Mouse (Mus musculus) myocyte (in vitro differentiated cells): ENCODE measurements around the gene Tet3. TPM values are rescaled to one million over a fixed set of nuclear protein-coding genes. Genes with fewer than 3 reads are reported as not detected.
A peak's percentile ranks its signal among the peaks of the same experiment; 100 is the strongest.
"Not testable (repeated sequence)": the region's sequence is repeated elsewhere in the genome, so short reads cannot be mapped to it uniquely, and the experiment has no call there.

ENCODE experiments used
- H3K27me3 ChIP-seq: one replicate; pipeline ENCODE4 v1.6.1; 2011; ENCODE audit not compliant: control insufficient read depth, insufficient read depth, insufficient read length
- H3K36me3 ChIP-seq: one replicate; pipeline ENCODE4 v1.6.1; 2011; ENCODE audit not compliant: control insufficient read depth, insufficient read depth
- H3K4me2 ChIP-seq: one replicate; pipeline ENCODE4 v1.6.1; 2011; ENCODE audit warnings: low read depth, control low read depth
- H3K4me3 ChIP-seq: one replicate; pipeline ENCODE4 v1.5.1; 2011; ENCODE audit warnings: mild to moderate bottlenecking, control low read depth, moderate library complexity
- H3K79me2 ChIP-seq: one replicate; pipeline ENCODE4 v1.6.1; 2011; ENCODE audit not compliant: control insufficient read depth, insufficient read depth
- H3ac ChIP-seq: one replicate; pipeline ENCODE4 v1.6.1; 2011; ENCODE audit not compliant: control insufficient read depth, insufficient read length
- CEBPB ChIP-seq: IDR thresholded peaks from 2 replicates; pipeline ENCODE4 v1.6.1; 2011; ENCODE audit warnings: mild to moderate bottlenecking, moderate library complexity; ENCODE audit not compliant: poor library complexity, insufficient read depth, severe bottlenecking
- E2F4 ChIP-seq: IDR thresholded peaks from one replicate; pipeline ENCODE4 v1.6.1; 2011; ENCODE audit warnings: mild to moderate bottlenecking, control low read depth, moderate library complexity; ENCODE audit not compliant: insufficient read depth
- MAX ChIP-seq: IDR thresholded peaks from one replicate; pipeline ENCODE4 v1.6.1; 2011; ENCODE audit warnings: low read depth, mild to moderate bottlenecking, control low read depth
- MYOD1 ChIP-seq, 3 experiments: IDR thresholded peaks; one replicate each; pipeline ENCODE4 v1.6.1; 2011; ENCODE audit warnings: control low read depth in 2 of 3, low read depth in 2 of 3, mild to moderate bottlenecking in 2 of 3, moderate library complexity in 1 of 3; ENCODE audit not compliant: insufficient read length in 2 of 3, control insufficient read depth in 1 of 3
- MYOG ChIP-seq, 3 experiments: IDR thresholded peaks; one replicate each; pipeline ENCODE4 v1.6.1; 2011; ENCODE audit warnings: control low read depth in 2 of 3, low read depth in 2 of 3, mild to moderate bottlenecking in 2 of 3; ENCODE audit not compliant: insufficient read length in 2 of 3, control insufficient read depth in 1 of 3, insufficient read depth in 1 of 3
- POLR2A ChIP-seq: IDR thresholded peaks from one replicate; pipeline ENCODE4 v1.6.1; 2011; ENCODE audit warnings: low read depth, mild to moderate bottlenecking, control low read depth, moderate library complexity; ENCODE audit not compliant: insufficient read length
- POLR2AphosphoS2 ChIP-seq: IDR thresholded peaks from one replicate; pipeline ENCODE4 v1.6.1; 2011; ENCODE audit warnings: low read depth, control low read depth; ENCODE audit not compliant: insufficient read length
- REST ChIP-seq: IDR thresholded peaks from one replicate; pipeline ENCODE4 v1.6.1; 2011; ENCODE audit warnings: mild to moderate bottlenecking, control low read depth, moderate library complexity; ENCODE audit not compliant: insufficient read depth, insufficient read length
- SRF ChIP-seq: IDR thresholded peaks from one replicate; pipeline ENCODE4 v1.6.1; 2011; ENCODE audit warnings: low read depth; ENCODE audit not compliant: control insufficient read depth, insufficient read length
- TCF12 ChIP-seq: IDR thresholded peaks from one replicate; pipeline ENCODE4 v1.6.1; 2011; ENCODE audit warnings: mild to moderate bottlenecking, control low read depth; ENCODE audit not compliant: poor library complexity, insufficient read depth, severe bottlenecking
- TCF3 ChIP-seq: IDR thresholded peaks from one replicate; pipeline ENCODE4 v1.6.1; 2011; ENCODE audit warnings: low read depth, control low read depth; ENCODE audit not compliant: insufficient read length
- USF1 ChIP-seq: IDR thresholded peaks from one replicate; pipeline ENCODE4 v1.6.1; 2011; ENCODE audit warnings: low read depth, mild to moderate bottlenecking, control low read depth, moderate library complexity
- polyA plus RNA-seq: library from polyadenylated mRNA; unstranded; fragments of >200 nt; fragmentation: generic; extraction: Trizol; gene quantifications from one replicate; pipeline ENCODE4 v1.2.1, GENCODE M21; 2012; ENCODE audit warnings: missing spikeins

Gene Tet3
- polyA plus RNA-seq, 1 experiment = 11.4 TPM

- peaks cover 6% of the 10 kb centered on the region for H3K36me3 ChIP-seq
- H3K4me2 ChIP-seq = no peak overlapping the region
- H3K4me3 ChIP-seq = no peak overlapping the region
- peaks cover 10% of the 10 kb centered on the region for H3K79me2 ChIP-seq
- TF ChIP-seq POLR2A (no peak), USF1 (peak; percentile 21)
- no peaks in the 10 kb centered on the region for H3K27me3 ChIP-seq
- H3ac ChIP-seq = no peak overlapping the region
Measured at GRCm38 (mm10) chr6:83347916-83348315, 111.0 kb downstream of the Tet3 start.

- not testable (repeated sequence) for H3ac ChIP-seq, H3K79me2 ChIP-seq, H3K4me3 ChIP-seq, H3K27me3 ChIP-seq, H3K4me2 ChIP-seq
- peaks cover 33% of the 10 kb centered on the region for H3K36me3 ChIP-seq
Measured at GRCm38 (mm10) chr6:83345285-83345684, 113.6 kb downstream of the Tet3 start.

GRCm38 (mm10) chr6:83342957-83343356 lies 115.9 kb downstream of the Tet3 start:
- Histone ChIP-seq H3K4me2 (no peak overlapping the region), H3K27me3 (no peaks in the 10 kb centered on the region), H3K4me3 (no peak overlapping the region), H3K79me2 (peaks cover 5% of the 10 kb centered on the region), H3K36me3 (peaks cover 53% of the 10 kb centered on the region), H3ac (no peak overlapping the region)
- TF ChIP-seq TCF3 (no peak), MAX (no peak), TCF12 (no peak), MYOD1 (IDR thresholded peaks at IDR 0.05; ENCODE audit: control insufficient read depth in 1 of 3, insufficient read length in 2 of 3, low read depth in 2 of 3) (no peak), MYOG (IDR thresholded peaks at IDR 0.05; ENCODE audit: control insufficient read depth in 1 of 3, insufficient read depth in 1 of 3, insufficient read length in 2 of 3, low read depth in 2 of 3) (no peak), POLR2AphosphoS2 (no peak)

- H3K79me2 ChIP-seq = peaks cover 5% of the 10 kb centered on the region
- H3K27me3 ChIP-seq = no peaks in the 10 kb centered on the region
- peaks cover 63% of the 10 kb centered on the region for H3K36me3 ChIP-seq
- TF ChIP-seq MYOG (IDR thresholded peaks at IDR 0.05; ENCODE audit: control insufficient read depth in 1 of 3, insufficient read depth in 1 of 3, insufficient read length in 2 of 3, low read depth in 2 of 3) (no peak), TCF3 (no peak), MYOD1 (IDR thresholded peaks at IDR 0.05; ENCODE audit: control insufficient read depth in 1 of 3, insufficient read length in 2 of 3, low read depth in 2 of 3) (no peak), TCF12 (no peak), REST (no peak), POLR2A (no peak), E2F4 (no peak), SRF (no peak), MAX (no peak), USF1 (no peak), POLR2AphosphoS2 (no peak)
- no peak overlapping the region for H3K4me3 ChIP-seq
- H3ac ChIP-seq = no peak overlapping the region
- no peak overlapping the region for H3K4me2 ChIP-seq
Measured at GRCm38 (mm10) chr6:83341387-83341786, 117.5 kb downstream of the Tet3 start.

GRCm38 (mm10) chr6:83327591-83328190 lies 131.2 kb downstream of the Tet3 start:
- peak overlapping the region; percentile 86 for H3K4me2 ChIP-seq

GRCm38 (mm10) chr6:83326761-83327160 lies 132.1 kb downstream of the Tet3 start:
- Histone ChIP-seq H3K27me3 (no peaks in the 10 kb centered on the region), H3K79me2 (peaks cover 43% of the 10 kb centered on the region), H3K4me2 (peak overlapping the region; percentile 86), H3ac (peak overlapping the region; percentile 71), H3K4me3 (peak overlapping the region; percentile 82), H3K36me3 (peaks cover 15% of the 10 kb centered on the region)
- no peak for TF ChIP-seq REST
- no peak for TF ChIP-seq CEBPB
- TF ChIP-seq TCF3 = no peak
- no peak for TF ChIP-seq MYOD1 (IDR thresholded peaks at IDR 0.05; ENCODE audit: control insufficient read depth in 1 of 3, insufficient read length in 2 of 3, low read depth in 2 of 3)
- TF ChIP-seq POLR2A = no peak
- no peak for TF ChIP-seq MYOG (IDR thresholded peaks at IDR 0.05; ENCODE audit: control insufficient read depth in 1 of 3, insufficient read depth in 1 of 3, insufficient read length in 2 of 3, low read depth in 2 of 3)
- no peak for TF ChIP-seq USF1

More at GRCm38 (mm10) chr6:83327591-83328190, 131.2 kb downstream of the Tet3 start:
- Histone ChIP-seq H3K79me2 (peaks cover 43% of the 10 kb centered on the region), H3K4me3 (peak overlapping the region; percentile 82), H3K36me3 (peaks cover 23% of the 10 kb centered on the region), H3ac (no peak overlapping the region), H3K27me3 (no peaks in the 10 kb centered on the region)
- TF ChIP-seq CEBPB = no peak
- no peak for TF ChIP-seq MYOG (IDR thresholded peaks at IDR 0.05; ENCODE audit: control insufficient read depth in 1 of 3, insufficient read depth in 1 of 3, insufficient read length in 2 of 3, low read depth in 2 of 3)
- no peak for TF ChIP-seq POLR2A
- TF ChIP-seq SRF = no peak
